Mouse (Mus musculus): Measurements from ENCODE around the gene Snap23. TPM values are rescaled to one million over a fixed set of nuclear protein-coding genes. Genes with fewer than 3 reads are reported as not detected.
A peak's percentile ranks its signal among the peaks of the same experiment; 100 is the strongest.

Gene Snap23
- total and polyA plus RNA-seq, 3 experiments = 12.1 to 65.4 (median 57.9) TPM

GRCm38 (mm10) chr2:120616279-120617163 is 49.0 kb downstream of the Snap23 start:
- H3K36me3 ChIP-seq (ENCODE audit: control insufficient read depth, insufficient read depth, low read length) = no peaks in the 10 kb centered on the region
- no peaks in the 10 kb centered on the region for H3K27me3 ChIP-seq (ENCODE audit: control insufficient read depth, insufficient read depth, low read length)
- intact Hi-C loops (cut with DNase I) = no loop called here
- no peaks in the 10 kb centered on the region for H3K79me2 ChIP-seq (replicated peaks; ENCODE audit: control insufficient read depth, insufficient read depth, low read length)
- no peak overlapping the region for H3K9ac ChIP-seq (ENCODE audit: low read depth, low read length)
- no peak overlapping the region for H3K27ac ChIP-seq
- H3K4me3 ChIP-seq = no peak overlapping the region
- 93% methylated on average over 5 of the region's 5 CpGs for WGBS
- TF ChIP-seq EP300 (IDR thresholded peaks at IDR 0.05; ENCODE audit: insufficient read depth, low read depth, low read length) (no peak), POLR2A (IDR thresholded peaks at IDR 0.05; ENCODE audit: insufficient read depth, low read depth, low read length) (no peak), CTCF (IDR thresholded peaks at IDR 0.05) (no peak)
- no peak for DNase-seq
- H3K4me1 ChIP-seq (ENCODE audit: control insufficient read depth, insufficient read depth, low read length) = no peaks in the 10 kb centered on the region

GRCm38 (mm10) chr2:120619538-120619937 is 52.1 kb downstream of the Snap23 start:
- DNase-seq = no peak
- H3K27me3 ChIP-seq (ENCODE audit: control insufficient read depth, insufficient read depth, low read length) = no peaks in the 10 kb centered on the region
- 100% methylated on average over 1 of the region's 1 CpGs for WGBS
- H3K36me3 ChIP-seq (ENCODE audit: control insufficient read depth, insufficient read depth, low read length) = no peaks in the 10 kb centered on the region
- intact Hi-C loops (cut with DNase I) = no loop called here
- no peak overlapping the region for H3K9ac ChIP-seq (ENCODE audit: low read depth, low read length)
- no peaks in the 10 kb centered on the region for H3K4me1 ChIP-seq (ENCODE audit: control insufficient read depth, insufficient read depth, low read length)
- peak; percentile 52 for TF ChIP-seq CTCF (IDR thresholded peaks at IDR 0.05)
- no peak for TF ChIP-seq POLR2A (IDR thresholded peaks at IDR 0.05; ENCODE audit: insufficient read depth, low read depth, low read length)
- no peaks in the 10 kb centered on the region for H3K79me2 ChIP-seq (replicated peaks; ENCODE audit: control insufficient read depth, insufficient read depth, low read length)
- H3K27ac ChIP-seq = no peak overlapping the region
- no peak overlapping the region for H3K4me3 ChIP-seq

GRCm38 (mm10) chr2:120622920-120623319 is 55.4 kb downstream of the Snap23 start:
- no peak for DNase-seq
- Histone ChIP-seq H3K79me2 (replicated peaks; ENCODE audit: control insufficient read depth, insufficient read depth, low read length) (no peaks in the 10 kb centered on the region), H3K27me3 (ENCODE audit: control insufficient read depth, insufficient read depth, low read length) (no peaks in the 10 kb centered on the region), H3K9ac (ENCODE audit: low read depth, low read length) (no peak overlapping the region), H3K27ac (no peak overlapping the region), H3K36me3 (ENCODE audit: control insufficient read depth, insufficient read depth, low read length) (no peaks in the 10 kb centered on the region), H3K4me3 (no peak overlapping the region), H3K4me1 (ENCODE audit: control insufficient read depth, insufficient read depth, low read length) (no peaks in the 10 kb centered on the region)
- TF ChIP-seq CTCF (IDR thresholded peaks at IDR 0.05) (no peak), EP300 (IDR thresholded peaks at IDR 0.05; ENCODE audit: insufficient read depth, low read depth, low read length) (no peak), POLR2A (IDR thresholded peaks at IDR 0.05; ENCODE audit: insufficient read depth, low read depth, low read length) (no peak)
- intact Hi-C loops (cut with DNase I) = no loop called here

GRCm38 (mm10) chr2:120628076-120628865 is 60.8 kb downstream of the Snap23 start:
- Histone ChIP-seq H3K9ac (ENCODE audit: low read depth, low read length) (no peak overlapping the region), H3K27ac (peak overlapping the region; percentile 69), H3K36me3 (ENCODE audit: control insufficient read depth, insufficient read depth, low read length) (peaks cover 14% of the 10 kb centered on the region), H3K27me3 (ENCODE audit: control insufficient read depth, insufficient read depth, low read length) (no peaks in the 10 kb centered on the region), H3K4me3 (peak overlapping the region; percentile 81), H3K4me1 (ENCODE audit: control insufficient read depth, insufficient read depth, low read length) (peaks cover 12% of the 10 kb centered on the region), H3K79me2 (replicated peaks; ENCODE audit: control insufficient read depth, insufficient read depth, low read length) (no peaks in the 10 kb centered on the region)
- WGBS = 25% methylated on average over 10 of the region's 10 CpGs
- intact Hi-C loops (cut with DNase I) = loop anchor here (5.0 kb wide), 2 partner anchors 34 to 61 kb away; partner anchors contain the start of gene Snap23
- no peak for TF ChIP-seq EP300 (IDR thresholded peaks at IDR 0.05; ENCODE audit: insufficient read depth, low read depth, low read length)
- no peak for TF ChIP-seq POLR2A (IDR thresholded peaks at IDR 0.05; ENCODE audit: insufficient read depth, low read depth, low read length)
- no peak for TF ChIP-seq CTCF (IDR thresholded peaks at IDR 0.05)
- DNase-seq = no peak

- H3K36me3 ChIP-seq (ENCODE audit: control insufficient read depth, insufficient read depth, low read length) = peaks cover 16% of the 10 kb centered on the region
- peaks cover 12% of the 10 kb centered on the region for H3K4me1 ChIP-seq (ENCODE audit: control insufficient read depth, insufficient read depth, low read length)
- intact Hi-C loops (cut with DNase I) = loop anchor here (5.0 kb wide), 2 partner anchors 33 to 62 kb away; partner anchors contain the start of gene Snap23
- H3K79me2 ChIP-seq (replicated peaks; ENCODE audit: control insufficient read depth, insufficient read depth, low read length) = no peaks in the 10 kb centered on the region
- peak within 1 kb of the TSS; percentile 81 for H3K4me3 ChIP-seq
- DNase-seq = peak; percentile 97 to 99
- H3K27ac ChIP-seq = peak within 1 kb of the TSS; percentile 88
- WGBS = under 1% methylated on average over 36 of the region's 36 CpGs
- TF ChIP-seq POLR2A (IDR thresholded peaks at IDR 0.05; ENCODE audit: insufficient read depth, low read depth, low read length) (peak; percentile 79), EP300 (IDR thresholded peaks at IDR 0.05; ENCODE audit: insufficient read depth, low read depth, low read length) (no peak), CTCF (IDR thresholded peaks at IDR 0.05) (peak; percentile 24; the same call in 1 of the 2 replicates)
- no peaks in the 10 kb centered on the region for H3K27me3 ChIP-seq (ENCODE audit: control insufficient read depth, insufficient read depth, low read length)
- peak within 1 kb of the TSS; percentile 74 for H3K9ac ChIP-seq (ENCODE audit: low read depth, low read length)
Observed at GRCm38 (mm10) chr2:120628886-120629735, 61.6 kb downstream of the Snap23 start, which contains the start of gene Stard9. TSS of gene Stard9 (plus strand) at chr2:120629121.

All from heart, adult 2 months (tissue).